Mouse (Mus musculus): ENCODE data around the gene Glod4. TPM values are rescaled to one million over a fixed set of nuclear protein-coding genes. Genes with fewer than 3 reads are reported as not detected.

The Glod4 gene
- total RNA-seq, 2 experiments from 2014 or later, result 34.3 to 46.2 TPM

DNA sequence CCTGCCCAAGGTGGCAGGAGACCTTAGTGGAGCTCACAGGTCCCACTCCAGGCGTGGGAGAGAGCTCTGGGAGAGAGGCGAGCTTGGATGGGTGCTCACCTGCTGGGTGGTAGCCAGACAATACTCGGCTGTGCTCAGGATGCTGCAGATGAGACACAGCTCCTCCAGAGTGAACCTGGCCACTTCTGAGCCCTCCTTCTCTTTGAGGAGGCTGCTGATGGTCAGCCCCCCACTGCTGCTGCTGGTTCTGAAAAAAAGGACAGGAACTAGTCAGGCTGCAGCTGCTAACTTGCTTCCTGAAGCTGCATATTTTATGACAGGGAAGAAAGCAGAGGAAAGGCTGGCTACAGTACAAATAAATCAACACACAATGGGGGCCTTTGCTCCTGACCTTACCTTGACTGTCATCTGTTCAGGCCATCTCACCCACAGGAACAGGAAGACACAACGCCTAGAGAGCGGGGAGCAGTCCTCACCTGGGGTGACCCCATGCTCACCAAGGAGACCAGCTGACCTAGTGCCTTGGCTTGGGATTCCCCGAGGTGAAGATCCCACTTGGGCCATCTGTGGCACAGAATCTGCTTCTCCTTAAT is 162.4 kb downstream of the Glod4 start:
- DNase-seq, result no peak

DNA sequence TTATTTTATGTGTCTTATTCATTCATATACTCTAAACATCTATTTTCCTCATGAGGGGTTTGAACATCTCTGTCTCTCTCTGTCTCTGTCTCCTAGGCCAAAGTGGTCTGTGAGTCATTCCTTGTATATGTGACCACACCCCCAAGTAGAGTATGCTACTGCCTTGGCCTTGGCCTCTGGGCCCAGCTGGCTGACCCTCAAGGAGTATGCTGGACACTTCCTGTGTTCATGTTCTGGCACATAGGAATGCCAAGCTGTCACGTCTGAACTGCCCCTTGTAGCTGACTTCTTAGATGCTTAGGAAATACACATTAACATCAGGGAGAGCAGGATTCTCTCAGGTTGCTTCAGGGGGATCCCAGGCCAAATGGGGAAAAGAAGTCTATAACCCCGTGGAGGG is 163.2 kb downstream of the Glod4 start:
- no peak for DNase-seq

DNA sequence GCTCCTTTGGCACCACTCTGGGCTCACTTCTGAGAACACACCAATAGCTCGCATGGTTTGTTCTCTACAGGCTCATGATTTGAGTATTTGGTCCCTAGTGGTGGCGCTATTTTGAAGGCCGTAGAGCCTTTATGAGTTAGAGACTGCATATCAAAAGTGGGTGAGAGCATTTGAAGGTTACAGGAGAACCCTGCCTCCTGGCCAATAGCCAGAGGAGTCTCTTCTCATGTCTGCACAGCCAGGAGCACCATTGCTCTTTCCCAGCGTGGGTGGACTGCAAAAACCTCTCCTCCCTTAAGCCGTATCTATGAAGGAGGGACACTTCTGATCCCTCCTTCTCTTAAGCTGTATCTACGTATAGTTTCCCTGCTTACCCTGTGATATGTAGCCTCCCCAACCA is 166.2 kb downstream of the Glod4 start:
- no peak for DNase-seq

DNA sequence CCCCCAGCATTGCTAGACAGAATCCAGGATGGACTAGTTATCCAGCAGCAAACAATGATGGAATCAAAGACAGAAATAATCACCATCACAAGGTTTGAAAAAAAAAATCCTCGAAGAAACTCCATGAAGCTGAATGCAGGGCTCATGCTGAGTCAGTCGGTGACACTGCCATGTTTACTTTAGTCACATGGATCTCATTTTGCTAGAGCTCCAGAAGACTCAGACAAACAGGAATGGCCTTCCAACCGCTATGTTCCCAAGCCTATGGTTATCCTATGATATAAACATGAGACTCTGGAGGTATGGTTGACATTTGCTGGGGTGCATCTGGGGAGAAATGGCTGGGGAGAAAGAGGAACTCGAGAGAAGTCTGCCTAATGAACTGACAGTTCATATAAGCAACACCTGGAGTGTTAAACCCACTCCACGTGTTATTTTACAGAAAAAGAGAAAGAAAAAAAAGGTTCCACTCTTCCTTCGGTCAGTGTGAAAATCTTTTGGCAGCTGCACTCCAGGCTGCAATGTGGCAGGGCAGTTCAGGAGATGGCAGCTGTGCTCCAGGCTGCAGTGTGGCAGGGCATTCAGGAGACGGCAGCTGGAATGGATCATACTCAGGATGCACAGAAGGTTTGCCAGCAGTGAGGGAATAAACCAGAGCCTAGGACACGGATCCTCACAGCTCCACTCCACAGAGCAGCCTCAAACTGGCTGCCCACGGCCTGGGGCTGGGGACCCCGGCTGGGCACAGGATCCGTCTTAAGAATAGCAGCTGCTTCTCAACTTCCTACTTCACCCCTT is 169.0 kb downstream of the Glod4 start:
- DNase-seq, result no peak

Other genes with a start within 250 kb of the Glod4 start
- not detected for gene 1700016K19Rik, start 243.8 kb downstream of the Glod4 start, total RNA-seq (2021)
- 10 to 100 TPM; 58.8 to 66.8 TPM for gene Rflnb, start 215.9 kb downstream of the Glod4 start, total RNA-seq (2021)
- gene Vps53, start 64.1 kb downstream of the Glod4 start, total RNA-seq (2021), result 10 to 100 TPM; 27.3 TPM
- gene Fam57a, start 64.1 kb downstream of the Glod4 start, total RNA-seq (2021), result 1 to 10 TPM; 5.5 to 6.5 TPM
- not detected for gene Dbil5, start 26.1 kb downstream of the Glod4 start, total RNA-seq (2021)
- gene Gemin4, start 26.1 kb downstream of the Glod4 start, total RNA-seq (2021), result 1 to 10 TPM; 3.0 to 5.0 TPM
- gene Mrm3, start within 50 bp of the Glod4 start, total RNA-seq (2021), result 10 to 100 TPM; 12.8 to 13.2 TPM
- 10 to 100 TPM; 37.3 to 38.0 TPM for gene Nxn, start 155.4 kb upstream of the Glod4 start, total RNA-seq (2021)
- gene Timm22, start 163.2 kb upstream of the Glod4 start, total RNA-seq (2021), result 10 to 100 TPM; 40.1 to 55.2 TPM